Mouse (Mus musculus): ENCODE results near the gene Tiam1.

GRCm38 (mm10) chr16:90069197-90069596 is 74.4 kb downstream of the Tiam1 start:
- TF ChIP-seq GATA1 (IDR thresholded peaks at IDR 0.05; ENCODE audit: borderline replicate concordance, low read length) (no peak), CTCF (IDR thresholded peaks at IDR 0.05; ENCODE audit: low read depth, low read length) (no peak), POLR2AphosphoS5 (IDR thresholded peaks at IDR 0.05; ENCODE audit: insufficient replicate concordance, low read depth, low read length) (no peak), TAL1 (conservative IDR thresholded peaks at IDR 0.05; ENCODE audit: low read depth, low read length) (no peak), GATA2 (IDR thresholded peaks at IDR 0.05; ENCODE audit: borderline replicate concordance, low read depth, low read length) (no peak)
